Mouse (Mus musculus) hindbrain, embryonic 16.5 days (tissue): Measurements from ENCODE around the gene Orai3. TPM values are rescaled to one million over a fixed set of nuclear protein-coding genes. Genes with fewer than 3 reads are reported as not detected.

ENCODE experiments used
- ATAC-seq: fragments of 200-750 bp; cut with Nextera tagmentation; 2 replicates; pipeline ENCODE4 v1.8.0; 2017; ENCODE audit warnings: moderate TSS enrichment, moderate library complexity
- H3K27ac ChIP-seq: fragments of 300-500 bp; sonication (generic); 2 replicates; pipeline ENCODE4 v1.5.1; 2014; ENCODE audit warnings: low read depth, mild to moderate bottlenecking, control low read depth, low read length, moderate library complexity
- H3K27me3 ChIP-seq: fragments of 300-500 bp; sonication (generic); replicated peaks from 2 replicates; pipeline ENCODE4 v1.6.1; 2014; ENCODE audit warnings: low read length; ENCODE audit not compliant: control insufficient read depth, insufficient read depth
- H3K36me3 ChIP-seq: fragments of 300-500 bp; sonication (generic); 2 replicates; pipeline ENCODE4 v1.6.1; 2014; ENCODE audit warnings: mild to moderate bottlenecking, low read length, moderate library complexity, mixed read lengths; ENCODE audit not compliant: control insufficient read depth, insufficient read depth
- H3K4me1 ChIP-seq: fragments of 300-500 bp; sonication (generic); 2 replicates; pipeline ENCODE4 v1.6.1; 2014; ENCODE audit warnings: low read depth, low read length; ENCODE audit not compliant: control insufficient read depth, insufficient read depth
- H3K4me2 ChIP-seq: fragments of 300-500 bp; sonication (generic); 2 replicates; pipeline ENCODE4 v1.6.1; 2014; ENCODE audit warnings: mild to moderate bottlenecking, low read length, control low read depth, moderate library complexity
- H3K4me3 ChIP-seq: fragments of 300-500 bp; sonication (generic); 2 replicates; pipeline ENCODE4 v1.5.1; 2014; ENCODE audit warnings: mild to moderate bottlenecking, low read length, control low read depth, moderate library complexity
- H3K9ac ChIP-seq: fragments of 300-500 bp; sonication (generic); 2 replicates; pipeline ENCODE4 v1.6.1; 2014; ENCODE audit warnings: low read depth, mild to moderate bottlenecking, control low read depth, low read length, moderate library complexity
- H3K9me3 ChIP-seq: fragments of 300-500 bp; sonication (generic); 2 replicates; pipeline ENCODE4 v1.6.1; 2014; ENCODE audit warnings: mild to moderate bottlenecking, low read length, moderate library complexity; ENCODE audit not compliant: control insufficient read depth
- WGBS: fragments of 180-500 bp; shearing (Covaris S2); extraction: QIAGEN DNeasy Blood & Tissue Kit; methylation state at CpG from one replicate; pipeline ENCODE4 v1.1.7; 2014; 5-methylcytosine and 5-hydroxymethylcytosine counted together
- polyA plus RNA-seq: library from polyadenylated mRNA; unstranded; fragments of >200 nt; fragmentation: Nextera tagmentation; extraction: Ambion mirVana; gene quantifications from 2 replicates; pipeline ENCODE4 v1.2.1, GENCODE M21; 2015

Gene Orai3
- polyA plus RNA-seq, 1 experiment from 2014 or later, result 10.4 TPM

- no peaks in the 10 kb centered on the region for H3K27me3 ChIP-seq
- 0% methylated on average over 31 of the region's 62 CpGs for WGBS
- ATAC-seq, result no peak
Measured at GRCm38 (mm10) chr7:127746494-127747491, 22.8 kb upstream of the Orai3 start.

GRCm38 (mm10) chr7:127747559-127748234, 21.9 kb upstream of the Orai3 start:
- peak overlapping the region; percentile 27; the same call in 1 of the 2 replicates for H3K27ac ChIP-seq
- H3K4me2 ChIP-seq, result peak overlapping the region; percentile 72
- no peaks in the 10 kb centered on the region for H3K27me3 ChIP-seq
- peak overlapping the region; percentile 92 for H3K9ac ChIP-seq
- peaks cover 31% of the 10 kb centered on the region for H3K36me3 ChIP-seq
- H3K4me3 ChIP-seq, result peak overlapping the region; percentile 90
- WGBS, result 40% methylated on average over 6 of the region's 6 CpGs
- no peaks in the 10 kb centered on the region for H3K9me3 ChIP-seq
- H3K4me1 ChIP-seq, result peaks cover 16% of the 10 kb centered on the region
- ATAC-seq, result no peak

More at GRCm38 (mm10) chr7:127746494-127747491, 22.8 kb upstream of the Orai3 start:
- peaks cover 24% of the 10 kb centered on the region for H3K36me3 ChIP-seq
- H3K9me3 ChIP-seq, result no peaks in the 10 kb centered on the region
- peak overlapping the region; percentile 90 for H3K27ac ChIP-seq
- H3K9ac ChIP-seq, result peak overlapping the region; percentile 92
- H3K4me1 ChIP-seq, result peaks cover 16% of the 10 kb centered on the region
- H3K4me2 ChIP-seq, result peak overlapping the region; percentile 72
- H3K4me3 ChIP-seq, result peak overlapping the region; percentile 90

GRCm38 (mm10) chr7:127748235-127748560, 21.4 kb upstream of the Orai3 start:
- Histone ChIP-seq H3K27me3 (no peaks in the 10 kb centered on the region), H3K27ac (no peak overlapping the region), H3K4me2 (no peak overlapping the region), H3K4me1 (peaks cover 16% of the 10 kb centered on the region), H3K36me3 (peaks cover 33% of the 10 kb centered on the region), H3K9me3 (no peaks in the 10 kb centered on the region), H3K9ac (no peak overlapping the region), H3K4me3 (no peak overlapping the region)
- no peak for ATAC-seq
- WGBS, result 93% methylated on average over 28 of the region's 28 CpGs

- ATAC-seq, result no peak
Measured at GRCm38 (mm10) chr7:127750131-127751127, 19.2 kb upstream of the Orai3 start.

GRCm38 (mm10) chr7:127751619-127752018, 18.0 kb upstream of the Orai3 start:
- no peak for ATAC-seq
- WGBS, result 93% methylated on average over 5 of the region's 5 CpGs
- H3K36me3 ChIP-seq, result peaks cover 52% of the 10 kb centered on the region
- H3K27me3 ChIP-seq, result no peaks in the 10 kb centered on the region
- no peak overlapping the region for H3K27ac ChIP-seq
- H3K9me3 ChIP-seq, result no peaks in the 10 kb centered on the region
- no peak overlapping the region for H3K9ac ChIP-seq
- H3K4me2 ChIP-seq, result no peak overlapping the region
- no peak overlapping the region for H3K4me3 ChIP-seq
- peaks cover 15% of the 10 kb centered on the region for H3K4me1 ChIP-seq

More at GRCm38 (mm10) chr7:127750131-127751127, 19.2 kb upstream of the Orai3 start:
- Histone ChIP-seq H3K9me3 (no peaks in the 10 kb centered on the region), H3K9ac (no peak overlapping the region), H3K4me2 (no peak overlapping the region), H3K4me1 (peaks cover 15% of the 10 kb centered on the region), H3K27ac (no peak overlapping the region), H3K27me3 (no peaks in the 10 kb centered on the region), H3K36me3 (peaks cover 52% of the 10 kb centered on the region), H3K4me3 (no peak overlapping the region)
- WGBS, result 83% methylated on average over 19 of the region's 19 CpGs

- no peaks in the 10 kb centered on the region for H3K27me3 ChIP-seq
- ATAC-seq, result no peak
- H3K9ac ChIP-seq, result no peak overlapping the region
- WGBS, result 95% methylated on average over 27 of the region's 27 CpGs
- H3K27ac ChIP-seq, result no peak overlapping the region
- no peaks in the 10 kb centered on the region for H3K9me3 ChIP-seq
- no peak overlapping the region for H3K4me3 ChIP-seq
- peaks cover 15% of the 10 kb centered on the region for H3K4me1 ChIP-seq
- peaks cover 52% of the 10 kb centered on the region for H3K36me3 ChIP-seq
- no peak overlapping the region for H3K4me2 ChIP-seq
Measured at GRCm38 (mm10) chr7:127752069-127752468, 17.5 kb upstream of the Orai3 start.

- peaks cover 4% of the 10 kb centered on the region for H3K4me1 ChIP-seq
- H3K27ac ChIP-seq, result no peak overlapping the region
- H3K9me3 ChIP-seq, result no peaks in the 10 kb centered on the region
- no peak overlapping the region for H3K4me2 ChIP-seq
- ATAC-seq, result no peak
- no peaks in the 10 kb centered on the region for H3K27me3 ChIP-seq
- WGBS, result 84% methylated on average over 5 of the region's 5 CpGs
- H3K9ac ChIP-seq, result no peak overlapping the region
- H3K36me3 ChIP-seq, result peaks cover 55% of the 10 kb centered on the region
- H3K4me3 ChIP-seq, result no peak overlapping the region
Measured at GRCm38 (mm10) chr7:127753158-127753557, 16.5 kb upstream of the Orai3 start.

- Histone ChIP-seq H3K9ac (no peak overlapping the region), H3K4me1 (peaks cover 4% of the 10 kb centered on the region; the same call in 1 of the 2 replicates), H3K27ac (no peak overlapping the region), H3K4me2 (no peak overlapping the region), H3K4me3 (no peak overlapping the region), H3K36me3 (peaks cover 55% of the 10 kb centered on the region), H3K9me3 (no peaks in the 10 kb centered on the region), H3K27me3 (no peaks in the 10 kb centered on the region)
- ATAC-seq, result no peak
- WGBS, result 87% methylated on average over 7 of the region's 7 CpGs
Measured at GRCm38 (mm10) chr7:127753741-127754140, 15.9 kb upstream of the Orai3 start.
